Mouse (Mus musculus): ENCODE results near the gene F830045P16Rik.

- TF ChIP-seq CHD2 (IDR thresholded peaks at IDR 0.05; ENCODE audit: low read depth, low read length) (no peak), ZC3H11A (IDR thresholded peaks at IDR 0.05; ENCODE audit: borderline replicate concordance, low read depth, low read length) (no peak), HCFC1 (IDR thresholded peaks at IDR 0.05; ENCODE audit: borderline replicate concordance, insufficient read depth, low read length) (no peak)
Observed at GRCm38 (mm10) chr2:129561796-129562195, 25.4 kb upstream of the F830045P16Rik start.
